Mouse (Mus musculus) splenic B cell, adult 2 months (primary cell): ENCODE measurements around the gene 4930558C23Rik.
"Not testable (repeated sequence)": the region's sequence is repeated elsewhere in the genome, so short reads cannot be mapped to it uniquely, and the experiment has no call there.

Experiments used
- DNase-seq: peaks from one replicate; pipeline ENCODE4 v3.0.0-alpha.2; 2011; ENCODE audit warnings: low read depth, low spot score
- H3K27me3 ChIP-seq: 2 replicates; pipeline ENCODE4 v1.6.1; 2012; ENCODE audit warnings: mild to moderate bottlenecking, low read length, moderate library complexity, mixed read lengths; ENCODE audit not compliant: control insufficient read depth, poor library complexity, insufficient read depth, severe bottlenecking
- H3K36me3 ChIP-seq: 2 replicates; pipeline ENCODE4 v1.6.1; 2012; ENCODE audit warnings: mild to moderate bottlenecking, low read length, moderate library complexity, mixed read lengths; ENCODE audit not compliant: control insufficient read depth, poor library complexity, insufficient read depth, severe bottlenecking

Gene 4930558C23Rik

GRCm38 (mm10) chr3:95426476-95426875, 23.8 kb upstream of the 4930558C23Rik start:
- H3K27me3 ChIP-seq, H3K36me3 ChIP-seq, DNase-seq: not testable (repeated sequence)

- no peak for DNase-seq
- Histone ChIP-seq H3K27me3 (no peaks in the 10 kb centered on the region; the same call in 1 of the 2 replicates), H3K36me3 (no peaks in the 10 kb centered on the region)
Observed at GRCm38 (mm10) chr3:95417866-95418265, 15.2 kb upstream of the 4930558C23Rik start.

GRCm38 (mm10) chr3:95412268-95412667, 9.6 kb upstream of the 4930558C23Rik start:
- Histone ChIP-seq H3K27me3 (no peaks in the 10 kb centered on the region; the same call in 1 of the 2 replicates), H3K36me3 (no peaks in the 10 kb centered on the region)
- no peak for DNase-seq

- H3K27me3 ChIP-seq, result no peaks in the 10 kb centered on the region
- no peak for DNase-seq
Observed at GRCm38 (mm10) chr3:95408852-95409251, 6.2 kb upstream of the 4930558C23Rik start.

GRCm38 (mm10) chr3:95407728-95408127, 5.1 kb upstream of the 4930558C23Rik start:
- H3K36me3 ChIP-seq, result no peaks in the 10 kb centered on the region
- no peaks in the 10 kb centered on the region for H3K27me3 ChIP-seq
- DNase-seq, result no peak

More at GRCm38 (mm10) chr3:95408852-95409251, 6.2 kb upstream of the 4930558C23Rik start:
- no peaks in the 10 kb centered on the region for H3K36me3 ChIP-seq

- DNase-seq, result peak; percentile 44
- Histone ChIP-seq H3K27me3 (no peaks in the 10 kb centered on the region), H3K36me3 (no peaks in the 10 kb centered on the region)
Observed at GRCm38 (mm10) chr3:95394385-95394784, 8.3 kb downstream of the 4930558C23Rik start.

- Histone ChIP-seq H3K27me3 (no peaks in the 10 kb centered on the region), H3K36me3 (no peaks in the 10 kb centered on the region)
- DNase-seq, result no peak
Observed at GRCm38 (mm10) chr3:95385401-95386075, 17.1 kb downstream of the 4930558C23Rik start.

GRCm38 (mm10) chr3:95373208-95373607, 29.4 kb downstream of the 4930558C23Rik start:
- DNase-seq, result no peak
- H3K36me3 ChIP-seq, result no peaks in the 10 kb centered on the region
- no peaks in the 10 kb centered on the region for H3K27me3 ChIP-seq

- no peaks in the 10 kb centered on the region for H3K36me3 ChIP-seq
- DNase-seq, result no peak
- no peaks in the 10 kb centered on the region for H3K27me3 ChIP-seq
Observed at GRCm38 (mm10) chr3:95370101-95370500, 32.5 kb downstream of the 4930558C23Rik start.

GRCm38 (mm10) chr3:95360276-95360675, 42.4 kb downstream of the 4930558C23Rik start:
- not testable (repeated sequence) for H3K27me3 ChIP-seq, DNase-seq, H3K36me3 ChIP-seq

GRCm38 (mm10) chr3:95357746-95358145, 44.9 kb downstream of the 4930558C23Rik start:
- DNase-seq, result no peak
- Histone ChIP-seq H3K36me3 (no peaks in the 10 kb centered on the region), H3K27me3 (no peaks in the 10 kb centered on the region)

- peak; percentile 92 for DNase-seq
- not testable (repeated sequence) for H3K27me3 ChIP-seq, H3K36me3 ChIP-seq
Observed at GRCm38 (mm10) chr3:95356701-95357449, 45.8 kb downstream of the 4930558C23Rik start, which contains the start of gene Setdb1. TSS of gene Setdb1 (minus strand) at chr3:95357202.

- not testable (repeated sequence) for H3K27me3 ChIP-seq, DNase-seq, H3K36me3 ChIP-seq
Observed at GRCm38 (mm10) chr3:95355911-95356544, 46.6 kb downstream of the 4930558C23Rik start.

- peaks cover 8% of the 10 kb centered on the region; the same call in 1 of the 2 replicates for H3K36me3 ChIP-seq
- DNase-seq, result peak; percentile 73
- H3K27me3 ChIP-seq, result no peaks in the 10 kb centered on the region
Observed at GRCm38 (mm10) chr3:95349491-95349890, 53.1 kb downstream of the 4930558C23Rik start.

GRCm38 (mm10) chr3:95348343-95348742, 54.3 kb downstream of the 4930558C23Rik start:
- H3K36me3 ChIP-seq, H3K27me3 ChIP-seq, DNase-seq: not testable (repeated sequence)
